Mouse (Mus musculus) left cerebral cortex, postnatal 14 days (tissue): Measurements from ENCODE around the gene Rsph14. TPM values are rescaled to one million over a fixed set of nuclear protein-coding genes. Genes with fewer than 3 reads are reported as not detected.

Experiments used
- DNase-seq, 2 experiments: peaks; one replicate each; pipeline ENCODE4 v3.0.0; 2021 to 2022; ENCODE audit warnings: low spot score in 2 of 2, mixed read lengths in 1 of 2
- intact Hi-C: fragments of 180-260 bp; cut with DNase I; formaldehyde crosslinking; loops from one replicate; pipeline ENCODE4 v1.15.1; 2025
- total RNA-seq, 2 experiments: library from RNA; stranded (reverse); gene quantifications; 2 replicates each; pipeline ENCODE4 v1.2.3; 2021

The Rsph14 gene
- total RNA-seq, 2 experiments from 2014 or later, result 0.93 to 1.1 TPM

GRCm38 (mm10) chr10:74908431-74908830 lies 124.0 kb downstream of the Rsph14 start:
- intact Hi-C loops, result no loop called here
- DNase-seq, result no peak

Other genes starting within 250 kb of the Rsph14 start
- 100 to 1,000 TPM; 159 to 164 TPM for gene Gnaz, start 65.4 kb downstream of the Rsph14 start, total RNA-seq
- gene Rab36, start 4.5 kb upstream of the Rsph14 start, total RNA-seq, result 10 to 100 TPM; 37.7 to 39.6 TPM
- gene Bcr, start 28.0 kb upstream of the Rsph14 start, total RNA-seq, result 10 to 100 TPM; 82.9 to 84.1 TPM
- gene Specc1l, start 179.5 kb upstream of the Rsph14 start, total RNA-seq, result 10 to 100 TPM; 38.8 to 40.2 TPM